Mouse (Mus musculus) kidney, adult 10 weeks (tissue): ENCODE measurements around the gene Axin2. TPM values are rescaled to one million over a fixed set of nuclear protein-coding genes. Genes with fewer than 3 reads are reported as not detected.

Source experiments
- polyA plus RNA-seq: library from polyadenylated mRNA; stranded (reverse); fragments of 350-450 nt; fragmentation: Illumina TruSeq; extraction: RNeasy Lipid Tissue Mini Kit (QIAGEN cat#74804); gene quantifications from one replicate; pipeline ENCODE4 v1.2.3, GENCODE M21; 2014; ENCODE audit warnings: low read depth, low replicate concordance

Gene Axin2
- 0.65 TPM for polyA plus RNA-seq

DNA sequence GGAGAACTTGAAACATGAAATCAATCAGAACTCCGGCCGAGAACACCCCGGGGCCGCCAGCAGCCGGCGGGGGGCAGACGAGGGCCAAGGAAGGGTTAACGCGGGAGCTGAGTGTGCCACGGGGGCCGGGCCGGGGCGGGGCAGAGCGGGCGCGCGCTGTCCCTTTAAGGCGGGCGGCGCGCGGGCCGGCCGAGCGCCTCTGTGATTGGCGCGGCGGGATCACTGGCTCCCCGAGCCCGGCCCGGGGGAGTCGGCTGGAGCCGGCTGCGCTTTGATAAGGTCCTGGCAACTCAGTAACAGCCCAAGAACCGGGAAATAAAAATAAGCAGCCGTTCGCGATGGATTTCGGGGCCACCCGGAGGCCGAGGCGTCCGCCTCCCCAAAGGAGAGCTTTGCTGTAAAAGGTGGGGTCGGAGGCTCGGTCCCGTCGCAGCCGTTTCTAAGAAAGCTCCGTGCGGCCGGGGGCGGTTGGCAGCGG lies at the start of gene Axin2:
Axin2 (plus strand) TSS at position 192 of the 478 bp plus-strand sequence.

Other genes with a start within 250 kb of the Axin2 start
- not detected for gene E030025P04Rik, start 224.0 kb downstream of the Axin2 start, polyA plus RNA-seq